Mouse (Mus musculus) E14TG2a.4 (cell line): ENCODE data around the gene March5.

ENCODE experiments used
- CTCF ChIP-seq: conservative IDR thresholded peaks from 2 replicates; pipeline ENCODE4 v1.5.1; 2014; ENCODE audit warnings: low read length
- NANOG ChIP-seq: IDR thresholded peaks from 2 replicates; pipeline ENCODE4 v1.6.1; 2014; ENCODE audit warnings: borderline replicate concordance, low read length, mixed read lengths
- POU5F1 ChIP-seq: IDR thresholded peaks from 2 replicates; pipeline ENCODE4 v1.6.1; 2014; ENCODE audit warnings: low read length, borderline replicate concordance

- no peak for TF ChIP-seq CTCF
- no peak for TF ChIP-seq NANOG
- no peak for TF ChIP-seq POU5F1
Measured at GRCm38 (mm10) chr19:37175919-37176318, 31.4 kb upstream of the March5 start.
